Mouse (Mus musculus) thymus, postnatal 4 days (tissue): Measurements from ENCODE around the gene Setdb1.

ENCODE experiments used
- DNase-seq: peaks from one replicate; pipeline ENCODE4 v3.0.0; 2021

Gene Setdb1

DNA sequence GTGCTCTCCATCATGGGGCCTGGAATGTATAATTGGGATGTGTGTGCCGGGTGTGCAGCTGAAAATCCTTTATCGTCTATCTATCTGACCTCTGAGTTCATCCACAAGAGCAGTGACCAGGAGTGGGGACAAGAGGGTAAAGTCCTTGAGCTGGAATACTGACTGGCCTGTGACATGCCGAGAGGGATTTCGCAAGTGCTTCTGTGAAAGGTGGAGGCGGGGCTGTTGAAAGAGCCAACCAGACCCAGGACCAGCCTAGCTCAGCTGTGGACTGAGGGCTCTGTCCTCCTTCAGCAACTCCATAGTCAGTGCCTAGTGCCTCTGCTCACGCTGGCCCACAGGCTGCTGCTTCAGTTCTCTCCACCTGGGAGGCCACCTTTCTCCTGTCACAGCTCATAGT lies 38.5 kb downstream of the Setdb1 start:
- no peak for DNase-seq

DNA sequence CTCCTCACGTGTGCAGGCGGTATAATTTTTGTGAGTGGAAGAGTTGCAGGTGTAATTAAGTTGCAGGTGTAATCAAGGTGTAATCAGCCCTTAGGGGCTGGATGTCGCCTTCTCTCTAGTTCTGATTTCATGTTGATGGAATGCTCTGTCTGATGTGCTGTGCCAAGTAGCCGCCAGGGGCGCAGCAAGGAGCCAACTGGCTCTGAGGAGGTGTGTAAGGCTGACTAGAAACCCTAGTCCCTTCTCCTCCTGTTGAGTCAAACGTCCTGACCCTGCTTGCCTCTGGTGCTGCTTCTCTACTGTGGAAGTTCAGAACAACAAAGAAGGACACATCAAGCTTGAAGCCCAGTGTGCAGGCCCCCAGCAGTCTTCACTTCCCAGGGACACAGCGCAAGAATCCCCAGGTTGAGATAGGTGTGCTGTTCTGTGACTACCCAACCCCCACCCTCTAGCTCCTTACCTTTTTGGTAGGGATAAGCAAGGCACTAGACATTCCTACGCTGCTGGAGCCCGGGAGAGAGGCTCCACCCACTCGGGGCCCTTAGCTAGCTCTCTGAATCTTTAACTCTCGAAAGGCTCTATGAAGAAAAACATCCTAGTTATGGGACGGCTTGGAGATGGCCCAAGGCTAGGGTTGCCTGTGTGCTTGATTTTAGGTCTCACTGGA lies 39.5 kb downstream of the Setdb1 start:
- peak; percentile 85 for DNase-seq

- no peak for DNase-seq
These were observed 41.0 kb downstream of the Setdb1 start for GRCm38 (mm10) chr3:95315844-95316550.

DNA sequence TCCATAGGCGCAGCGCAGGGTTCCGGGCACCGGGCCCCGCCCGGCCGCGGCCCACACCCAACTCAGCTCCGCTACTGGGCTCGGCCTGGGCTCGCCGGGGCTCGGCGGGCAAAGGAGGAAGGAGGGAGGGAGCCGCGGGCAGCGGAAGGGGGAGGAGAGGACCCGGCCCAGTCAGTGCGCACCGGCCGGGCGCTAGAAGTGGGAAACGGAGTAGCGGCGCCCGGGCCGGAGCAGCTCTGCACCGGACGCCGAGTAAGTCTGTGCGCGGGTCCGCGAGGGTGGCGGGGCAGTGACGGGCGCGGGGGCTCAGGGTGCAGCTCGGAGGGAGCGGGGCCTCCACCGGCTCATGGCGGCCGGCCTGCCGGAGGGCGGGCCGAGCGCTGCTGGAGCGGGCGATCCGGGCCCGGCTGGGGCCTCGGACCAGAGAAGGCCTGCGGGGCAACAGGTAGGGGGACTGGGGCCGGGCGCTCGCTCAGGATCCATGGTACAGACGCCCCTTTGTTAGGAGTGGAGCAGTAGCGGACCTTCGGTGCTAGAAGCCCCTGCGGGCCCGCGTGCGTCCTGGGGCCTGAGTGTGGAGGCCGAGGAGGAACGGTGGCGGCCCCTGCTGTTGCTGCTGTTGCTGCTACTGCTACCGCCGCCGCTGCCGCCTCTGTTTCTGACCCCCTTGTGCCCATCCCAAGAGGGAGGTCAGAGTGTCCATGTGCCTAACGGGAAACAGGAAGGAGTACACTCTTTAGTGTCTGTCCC lies 41.7 kb downstream of the Setdb1 start:
- DNase-seq = peak; percentile 94

GRCm38 (mm10) chr3:95314486-95315093 lies 42.4 kb downstream of the Setdb1 start, which contains the start of gene Cers2:
Gene Cers2 (plus strand): TSS chr3:95314791.
- DNase-seq = no peak

GRCm38 (mm10) chr3:95314075-95314474 lies 42.9 kb downstream of the Setdb1 start:
- no peak for DNase-seq

DNA sequence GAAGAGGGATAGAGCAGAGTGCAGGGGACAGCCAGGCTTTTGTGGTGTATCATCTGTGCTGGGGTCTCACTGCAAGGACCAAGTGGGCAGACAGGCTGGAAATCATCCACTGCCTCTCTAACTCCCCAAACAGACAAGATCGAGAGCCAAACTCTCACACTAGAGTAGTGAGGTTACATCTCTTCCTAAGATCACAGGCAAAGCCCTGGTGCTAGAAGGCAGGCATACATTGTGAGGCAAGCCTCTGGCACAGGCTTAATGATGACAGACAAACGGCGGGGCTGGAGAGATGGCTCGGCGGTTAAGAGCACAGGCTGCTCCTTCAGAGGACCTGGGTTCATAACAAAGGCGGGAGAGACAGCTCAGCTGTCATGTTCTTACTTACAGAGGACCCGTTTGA lies 43.5 kb downstream of the Setdb1 start:
- DNase-seq = no peak

DNA sequence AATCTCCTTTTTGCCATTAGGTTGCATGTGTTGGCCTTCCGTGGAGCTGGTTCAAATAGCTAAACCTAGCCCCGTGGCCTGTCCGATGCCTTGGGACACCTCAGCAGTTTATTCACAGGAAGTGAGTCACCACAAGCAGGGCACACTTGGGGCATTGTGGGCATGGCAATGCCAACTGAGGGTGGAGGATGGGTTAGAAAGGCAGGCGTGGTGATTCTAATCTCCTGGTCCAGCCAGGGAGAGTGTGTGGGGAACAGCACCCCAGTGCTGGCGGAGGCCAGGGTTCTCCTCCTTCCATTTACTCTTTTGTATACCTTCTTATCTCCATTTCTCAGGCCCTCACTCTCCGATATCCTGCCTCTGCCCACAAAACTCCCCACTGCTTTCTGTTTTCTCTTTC lies 44.4 kb downstream of the Setdb1 start:
- no peak for DNase-seq

- peak; percentile 62 for DNase-seq
These were observed 45.8 kb downstream of the Setdb1 start for GRCm38 (mm10) chr3:95310968-95311882.

GRCm38 (mm10) chr3:95310496-95310895 lies 46.5 kb downstream of the Setdb1 start:
- no peak for DNase-seq

DNA sequence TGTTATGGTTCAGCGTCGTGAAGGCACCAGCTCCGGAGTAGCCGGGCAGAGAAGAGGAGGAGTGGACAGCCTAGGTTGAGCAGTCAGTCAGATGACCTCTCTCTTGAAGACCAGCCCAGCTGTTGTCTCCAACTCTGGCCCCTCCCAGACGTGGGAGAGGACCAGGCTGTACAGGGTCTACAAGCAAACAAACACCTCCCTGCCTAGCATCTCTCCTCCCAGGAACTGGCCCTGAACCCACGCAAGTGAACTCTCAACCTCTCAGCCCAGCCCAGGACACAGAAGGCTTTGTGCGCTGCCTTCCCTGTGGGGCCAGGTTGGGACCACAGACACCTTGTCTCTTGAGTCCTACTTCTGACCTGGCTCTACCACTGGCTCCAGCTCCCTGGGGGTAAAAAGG lies 49.9 kb downstream of the Setdb1 start, which contains the start of gene Anxa9:
Gene Anxa9 (minus strand): TSS at position 77 of the 400 bp plus-strand sequence.
- DNase-seq = no peak

- DNase-seq = no peak
These were observed 50.8 kb downstream of the Setdb1 start for GRCm38 (mm10) chr3:95306244-95306643.

DNA sequence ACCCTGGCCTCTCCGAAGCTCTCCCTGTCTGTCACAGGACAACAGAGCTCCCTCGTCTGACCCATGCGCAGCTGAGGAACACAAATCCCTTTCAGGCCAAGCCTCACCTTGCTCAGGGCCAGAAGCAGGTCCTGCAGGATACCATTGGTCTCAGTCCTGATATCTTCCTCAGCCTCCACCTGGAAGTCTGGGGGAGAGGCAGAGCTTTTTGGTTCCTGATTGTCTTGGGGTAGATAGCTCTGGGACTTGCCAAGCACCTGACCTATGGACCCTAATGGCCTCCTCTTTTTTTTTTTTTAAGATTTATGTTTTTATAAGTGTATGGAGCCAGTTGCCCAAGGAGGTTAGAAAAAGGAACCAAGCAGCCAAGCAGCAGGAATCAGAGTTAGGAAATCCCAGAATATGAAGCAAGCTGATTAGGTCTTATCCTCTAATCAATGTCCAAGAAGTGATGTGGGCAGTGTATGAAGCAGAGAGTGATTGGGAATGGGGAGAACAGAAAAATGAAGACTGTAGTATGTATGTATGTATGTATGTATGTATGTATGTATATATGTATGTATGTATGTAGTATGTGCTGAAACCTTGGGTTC lies 55.7 kb downstream of the Setdb1 start:
- no peak for DNase-seq

DNA sequence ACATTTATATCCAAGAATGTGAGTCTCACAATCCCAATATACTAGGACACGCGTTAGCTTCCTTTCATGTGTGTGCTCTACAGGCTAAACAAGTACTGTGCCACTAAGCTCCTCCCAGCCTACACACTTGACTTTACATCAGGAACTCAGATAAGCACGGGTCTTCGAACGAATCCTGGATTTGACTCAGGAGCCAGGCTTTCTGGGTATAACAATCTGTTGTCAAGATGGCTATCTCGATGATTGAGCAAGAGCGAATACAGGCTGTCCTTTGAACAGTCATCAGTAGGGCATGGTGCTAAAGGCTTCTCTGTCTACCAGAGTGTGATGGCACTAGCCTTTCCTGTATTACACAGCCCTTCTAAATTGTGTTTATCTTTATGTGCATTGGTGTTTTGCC lies 59.0 kb downstream of the Setdb1 start:
- DNase-seq = no peak

GRCm38 (mm10) chr3:95296103-95296469 lies 60.9 kb downstream of the Setdb1 start:
- peak; percentile 75 for DNase-seq

DNA sequence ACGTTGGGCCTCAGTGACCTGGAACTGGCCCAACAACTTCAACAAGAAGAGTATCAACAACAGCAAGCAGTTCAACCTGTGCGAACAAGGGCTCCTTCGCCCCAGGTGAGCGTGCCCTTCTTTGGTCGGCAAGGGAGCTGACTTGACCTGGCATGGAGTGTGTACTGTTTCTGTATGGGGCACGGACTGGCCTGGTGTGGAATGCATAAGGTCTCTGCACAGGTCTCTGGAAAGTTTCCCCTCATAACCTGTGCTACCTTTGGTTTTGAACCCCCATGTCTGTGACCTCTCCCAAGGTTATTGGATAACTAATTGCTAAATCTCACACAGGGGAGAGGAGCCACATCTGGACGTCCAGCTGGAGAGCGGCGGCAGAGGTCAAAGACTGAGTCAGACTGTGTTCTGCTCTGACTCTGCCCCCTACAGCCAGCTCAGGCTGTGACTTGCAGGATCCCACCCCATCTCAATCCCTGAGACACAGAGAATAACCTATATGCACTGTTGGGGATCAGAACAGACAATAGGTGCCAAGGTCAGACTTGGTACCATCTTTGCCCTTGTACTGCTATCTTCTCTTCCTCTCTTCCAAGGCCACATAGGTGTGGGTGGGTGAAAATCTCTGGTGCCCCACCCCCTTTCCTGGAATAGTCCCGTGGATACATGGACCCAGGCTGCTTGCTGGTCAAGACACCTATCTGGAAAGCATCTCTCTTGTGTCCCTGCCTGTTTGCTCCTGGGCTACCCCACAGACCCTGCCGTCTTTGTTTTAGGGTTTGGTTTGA lies 61.5 kb downstream of the Setdb1 start:
- no peak for DNase-seq

DNA sequence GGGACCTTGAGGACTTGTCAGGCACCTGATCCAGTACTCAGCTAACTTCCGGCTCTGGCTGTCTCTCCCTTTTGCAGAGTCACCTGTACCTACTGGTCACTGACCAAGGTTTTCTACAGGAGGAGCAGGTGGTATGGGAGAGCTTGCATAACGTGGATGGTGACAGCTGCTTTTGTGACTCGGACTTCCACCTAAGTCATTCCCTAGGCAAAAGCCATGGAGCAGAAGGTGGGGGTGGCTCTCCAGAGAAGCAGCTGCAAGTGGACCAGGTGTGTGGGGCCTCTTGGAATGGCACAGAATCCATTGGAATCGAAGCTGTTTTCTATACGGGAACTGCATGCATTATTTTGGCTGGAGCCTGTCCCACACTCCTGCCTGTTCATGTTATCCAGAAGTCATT lies 62.3 kb downstream of the Setdb1 start:
- no peak for DNase-seq

DNA sequence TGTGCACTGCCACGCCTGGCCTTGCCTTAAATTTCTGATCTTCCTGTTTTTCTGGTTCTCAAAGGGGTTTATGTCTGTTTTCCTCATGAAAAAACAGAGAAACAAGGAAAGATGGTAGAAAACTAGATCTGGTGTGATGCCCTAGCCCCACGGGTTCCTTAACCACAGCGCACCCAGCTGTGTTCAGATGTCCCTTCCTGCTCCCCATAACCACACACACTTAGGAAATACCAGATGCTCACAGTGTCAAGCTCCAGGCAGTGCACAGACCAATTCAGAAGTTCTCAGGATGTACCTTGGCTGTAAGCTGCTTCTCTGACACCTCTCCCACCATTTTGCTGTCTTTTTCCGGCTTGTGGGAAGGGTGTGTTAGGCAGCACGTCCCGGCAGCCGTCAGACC lies 62.7 kb downstream of the Setdb1 start:
- no peak for DNase-seq

DNA sequence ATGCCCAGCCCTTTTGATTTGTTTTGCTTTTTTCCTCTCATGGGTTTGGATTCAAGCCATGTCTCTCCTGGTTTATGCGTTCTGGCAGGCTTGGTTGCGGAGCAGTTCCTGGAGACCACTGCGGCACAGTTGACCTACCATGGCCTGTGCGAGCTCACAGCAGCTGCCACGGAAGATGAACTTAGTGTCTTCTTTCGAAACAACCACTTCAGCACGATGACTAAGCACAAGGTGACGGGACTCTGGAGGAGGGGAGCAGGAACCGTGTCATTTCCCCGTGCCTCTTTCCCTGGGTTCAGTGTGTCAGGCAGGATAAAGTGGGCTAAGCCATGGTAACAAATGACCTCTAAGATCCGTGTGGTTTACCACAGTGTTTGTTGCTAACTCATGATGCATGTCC lies 63.5 kb downstream of the Setdb1 start:
- DNase-seq = no peak

DNA sequence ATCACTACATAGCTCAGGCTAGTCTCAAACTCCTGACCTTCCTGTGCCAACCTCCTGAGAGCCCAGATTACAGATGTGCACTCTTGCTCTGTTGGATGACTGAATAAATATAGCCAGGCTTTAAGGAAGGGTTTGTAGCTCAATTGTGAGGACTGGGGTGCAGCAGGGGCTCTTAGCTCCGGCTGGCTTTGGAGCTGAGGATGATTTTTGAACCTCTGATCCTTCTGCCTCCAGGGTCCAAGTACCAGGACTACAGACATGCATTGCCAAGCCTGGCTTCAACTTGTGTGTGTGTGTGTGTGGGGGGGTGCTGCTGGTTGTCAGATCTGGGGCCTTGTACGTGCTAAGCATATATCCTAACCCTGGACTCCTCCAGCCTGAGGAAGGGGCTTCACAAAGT lies 64.1 kb downstream of the Setdb1 start:
- DNase-seq = no peak

DNA sequence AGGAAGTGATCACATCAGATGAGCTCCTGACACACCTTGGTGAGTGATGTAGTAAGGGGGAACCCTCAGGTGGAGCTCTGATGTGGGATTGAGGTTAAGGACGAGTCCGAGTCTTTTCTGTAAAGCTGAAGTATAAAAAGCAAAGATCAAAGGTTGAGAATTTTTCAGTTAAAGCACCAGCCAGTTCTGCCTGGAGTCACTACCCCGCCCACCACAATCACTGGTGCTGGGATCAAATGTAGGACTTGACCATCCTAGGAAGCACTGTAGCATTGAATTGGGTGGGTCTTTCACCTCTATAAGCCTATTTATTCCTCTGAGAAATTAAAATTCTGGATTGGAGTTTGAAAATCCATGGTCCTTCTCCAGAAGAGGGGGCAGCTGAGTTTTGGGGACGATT lies 66.0 kb downstream of the Setdb1 start:
- no peak for DNase-seq
